Comparison of ENCODE assay signal across 9 mouse cellular contexts in genomic region chr8:111934201-111934600, GRCm38 (mm10). TPM values are rescaled to one million over a fixed set of nuclear protein-coding genes. Genes with fewer than 3 reads are reported as not detected.
DNase-seq lines count a peak whose midpoint lies in the region; ATAC-seq and TF ChIP-seq lines count a peak whose summit lies in the region.
"Had no signal": no experiment of that assay in that cellular context is flagged by ENCODE, and none has a peak within 500 bp of the region (broad histone marks: within the 10 kb centered on the region; RNA-seq: fewer than 3 reads in every experiment).

No protein-coding gene starts in this region.

- no peak overlapping the region for H3K9ac ChIP-seq in stomach, embryonic 16.5 days (ENCODE audit: low read length)
- no peak overlapping the region for H3K9ac ChIP-seq in stomach, postnatal 0 days (ENCODE audit: low read length)
- no peak overlapping the region for H3K9ac ChIP-seq in liver, embryonic 14.5 days (replicated peaks)
- H3K9ac ChIP-seq in neural tube, embryonic 15.5 days (replicated peaks): no peak overlapping the region

- DNase-seq in heart, embryonic 10.5 days (ENCODE audit: low spot score): no peak
- DNase-seq in heart, adult 9 months (ENCODE audit: low spot score in 2 of 2): no peak
- DNase-seq in stomach, postnatal 0 days (ENCODE audit: low spot score): no peak
- no peak for DNase-seq in liver, embryonic 14.5 days (ENCODE audit: low read depth in 3 of 3, low spot score in 3 of 3)
- no peak for DNase-seq in adrenal gland, postnatal 36 days
- no peak for DNase-seq in urinary bladder, adult 2 months (ENCODE audit: low spot score)

- no peaks in the 10 kb centered on the region for H3K36me3 ChIP-seq in heart, embryonic 10.5 days
- no peaks in the 10 kb centered on the region for H3K36me3 ChIP-seq in stomach, embryonic 16.5 days (ENCODE audit: control insufficient read depth, insufficient read depth, low read length)
- H3K36me3 ChIP-seq in stomach, postnatal 0 days (ENCODE audit: control insufficient read depth, insufficient read depth, low read length): no peaks in the 10 kb centered on the region
- no peaks in the 10 kb centered on the region; the same call in 1 of the 2 replicates for H3K36me3 ChIP-seq in liver, embryonic 14.5 days (replicated peaks; ENCODE audit: control insufficient read depth, insufficient read depth, low read depth)
- no peaks in the 10 kb centered on the region for H3K36me3 ChIP-seq in neural tube, embryonic 15.5 days

- no peaks in the 10 kb centered on the region for H3K9me3 ChIP-seq in heart, embryonic 10.5 days
- no peaks in the 10 kb centered on the region for H3K9me3 ChIP-seq in stomach, embryonic 16.5 days (replicated peaks; ENCODE audit: control insufficient read depth, low read length)
- no peaks in the 10 kb centered on the region for H3K9me3 ChIP-seq in stomach, postnatal 0 days (ENCODE audit: control insufficient read depth, low read length)
- H3K9me3 ChIP-seq in liver, embryonic 14.5 days (ENCODE audit: control insufficient read depth, low read length): no peaks in the 10 kb centered on the region
- no peaks in the 10 kb centered on the region for H3K9me3 ChIP-seq in neural tube, embryonic 15.5 days (replicated peaks)

- H3K4me3 ChIP-seq in heart, embryonic 10.5 days: peak overlapping the region; percentile 78; the same call in 1 of the 2 replicates
- no peak overlapping the region for H3K4me3 ChIP-seq in stomach, embryonic 16.5 days (replicated peaks; ENCODE audit: low read length)
- H3K4me3 ChIP-seq in stomach, postnatal 0 days (ENCODE audit: low read depth, low read length): no peak overlapping the region
- H3K4me3 ChIP-seq in liver, embryonic 14.5 days (ENCODE audit: insufficient read depth in 1 of 2, low read depth in 2 of 2, low read length in 2 of 2): no peak overlapping the region; a peak in 1 of 4 replicates
- H3K4me3 ChIP-seq in neural tube, embryonic 15.5 days (replicated peaks): no peak overlapping the region

- 77% methylated on average over 2 of the region's 2 CpGs for WGBS in heart, embryonic 10.5 days
- 81% methylated on average over 2 of the region's 2 CpGs for WGBS in stomach, embryonic 16.5 days
- 92% methylated on average over 2 of the region's 2 CpGs for WGBS in stomach, postnatal 0 days
- 81% methylated on average over 2 of the region's 2 CpGs for WGBS in liver, embryonic 14.5 days (ENCODE audit: insufficient replicate concordance)
- WGBS in neural tube, embryonic 15.5 days: 92% methylated on average over 2 of the region's 2 CpGs

- no peak for TF ChIP-seq CTCF in stomach, postnatal 0 days (IDR thresholded peaks at IDR 0.05; ENCODE audit: low read depth)
- no peak for TF ChIP-seq CTCF in liver, embryonic 14.5 days (IDR thresholded peaks at IDR 0.05; ENCODE audit: low read depth)

- TF ChIP-seq EP300 in stomach, postnatal 0 days (optimal IDR thresholded peaks at IDR 0.05): no peak
- TF ChIP-seq EP300 in liver, embryonic 14.5 days (IDR thresholded peaks at IDR 0.05; ENCODE audit: low read depth): no peak

- peaks cover 10% of the 10 kb centered on the region for H3K4me1 ChIP-seq in heart, embryonic 10.5 days
- peaks cover 18% of the 10 kb centered on the region for H3K4me1 ChIP-seq in stomach, embryonic 16.5 days (ENCODE audit: control insufficient read depth, insufficient read depth, low read length)
- 0 out of 2 replicates have a peak, but pooled peaks cover 3% of the 10 kb centered on the region for H3K4me1 ChIP-seq in stomach, postnatal 0 days (replicated peaks; ENCODE audit: control insufficient read depth, insufficient read depth)
- H3K4me1 ChIP-seq in liver, embryonic 14.5 days (replicated peaks; ENCODE audit: control insufficient read depth in 2 of 2, insufficient read depth in 2 of 2, low read length in 1 of 2): peaks cover 44 to 46% of the 10 kb centered on the region in 2 experiments
- peaks cover 21% of the 10 kb centered on the region for H3K4me1 ChIP-seq in neural tube, embryonic 15.5 days

- no peak for ATAC-seq in stomach, embryonic 16.5 days (ENCODE audit: insufficient read depth, low FRiP score)
- no peak for ATAC-seq in stomach, postnatal 0 days (ENCODE audit: low FRiP score, low TSS enrichment)
- no peak for ATAC-seq in liver, embryonic 14.5 days (ENCODE audit: insufficient read depth)
- no peak for ATAC-seq in neural tube, embryonic 15.5 days (ENCODE audit: low FRiP score)

- H3K4me2 ChIP-seq in stomach, embryonic 16.5 days (ENCODE audit: low read depth, low read length): peak overlapping the region; percentile 97; the same call in 1 of the 2 replicates
- H3K4me2 ChIP-seq in stomach, postnatal 0 days (replicated peaks; ENCODE audit: low read depth): no peak overlapping the region
- peak overlapping the region; percentile 70 for H3K4me2 ChIP-seq in liver, embryonic 14.5 days (ENCODE audit: low read depth)
- H3K4me2 ChIP-seq in neural tube, embryonic 15.5 days: peak overlapping the region; percentile 96

- no peaks in the 10 kb centered on the region for H3K27me3 ChIP-seq in heart, embryonic 10.5 days (ENCODE audit: insufficient read depth, poor library complexity, severe bottlenecking)
- no peaks in the 10 kb centered on the region for H3K27me3 ChIP-seq in stomach, embryonic 16.5 days (ENCODE audit: control insufficient read depth, insufficient read depth, low read length)
- H3K27me3 ChIP-seq in stomach, postnatal 0 days (ENCODE audit: control insufficient read depth, insufficient read depth, low read length): no peaks in the 10 kb centered on the region
- no peaks in the 10 kb centered on the region for H3K27me3 ChIP-seq in liver, embryonic 14.5 days (ENCODE audit: control insufficient read depth, insufficient read depth, low read length)
- no peaks in the 10 kb centered on the region for H3K27me3 ChIP-seq in neural tube, embryonic 15.5 days (replicated peaks)

- H3K27ac ChIP-seq in heart, embryonic 10.5 days: no peak overlapping the region
- H3K27ac ChIP-seq in stomach, embryonic 16.5 days (ENCODE audit: low read length): no peak overlapping the region
- H3K27ac ChIP-seq in stomach, postnatal 0 days (replicated peaks): no peak overlapping the region
- peak overlapping the region; percentile 25; the same call in 1 of the 2 replicates for H3K27ac ChIP-seq in liver, embryonic 14.5 days
- peak overlapping the region; percentile 93; the same call in 1 of the 2 replicates for H3K27ac ChIP-seq in neural tube, embryonic 15.5 days (replicated peaks)

RNA-seq across cellular contexts. Expression of gene Tmem231, which starts 0.5 kb away (rescaled TPM):
- polyA plus RNA-seq in heart, embryonic 10.5 days (2016; fragmentation: Nextera tagmentation; extraction: Ambion mirVana): 6.2 and 8.2 TPM in 2 replicates
- 12.9 and 13.0 TPM in 2 replicates for polyA plus RNA-seq in stomach, embryonic 16.5 days (2015; fragmentation: Nextera tagmentation; extraction: Ambion mirVana)
- polyA plus RNA-seq in stomach, postnatal 0 days (2015; fragmentation: Nextera tagmentation; extraction: Ambion mirVana): 3.3 and 4.1 TPM in 2 replicates
- 1.4 and 1.7 TPM in 2 replicates for polyA plus RNA-seq in liver, embryonic 14.5 days (2012; rRNA removed)
- 2.0 and 2.4 TPM in 2 replicates for polyA plus RNA-seq in liver, embryonic 14.5 days (2014; fragmentation: Nextera tagmentation; extraction: Ambion mirVana)
- polyA plus RNA-seq in neural tube, embryonic 15.5 days (2015; fragmentation: Nextera tagmentation; extraction: Ambion mirVana): 15.9 and 17.3 TPM in 2 replicates
- total RNA-seq in adrenal gland, postnatal 36 days (2021): 1 to 10 TPM; 5.6 to 5.7 TPM
- 8.1 and 9.2 TPM in 2 replicates for polyA plus RNA-seq in urinary bladder, adult 2 months (2012; rRNA removed)

RNA-seq across cellular contexts. Expression of gene Gabarapl2, which starts 6.3 kb away (rescaled TPM):
- 172 and 178 TPM in 2 replicates for polyA plus RNA-seq in heart, embryonic 10.5 days (2016; fragmentation: Nextera tagmentation; extraction: Ambion mirVana)
- 186 and 199 TPM in 2 replicates for polyA plus RNA-seq in stomach, embryonic 16.5 days (2015; fragmentation: Nextera tagmentation; extraction: Ambion mirVana)
- 290 and 292 TPM in 2 replicates for polyA plus RNA-seq in stomach, postnatal 0 days (2015; fragmentation: Nextera tagmentation; extraction: Ambion mirVana)
- 26.5 and 50.5 TPM in 2 replicates for polyA plus RNA-seq in liver, embryonic 14.5 days (2012; rRNA removed)
- 184 and 188 TPM in 2 replicates for polyA plus RNA-seq in liver, embryonic 14.5 days (2014; fragmentation: Nextera tagmentation; extraction: Ambion mirVana)
- 403 and 479 TPM in 2 replicates for polyA plus RNA-seq in neural tube, embryonic 15.5 days (2015; fragmentation: Nextera tagmentation; extraction: Ambion mirVana)
- total RNA-seq in adrenal gland, postnatal 36 days (2021): 100 to 1,000 TPM; 158 to 177 TPM
- 94.5 and 112 TPM in 2 replicates for polyA plus RNA-seq in urinary bladder, adult 2 months (2012; rRNA removed)

RNA-seq across cellular contexts. Expression of gene Chst5, which starts 24.0 kb away (rescaled TPM):
- polyA plus RNA-seq in heart, embryonic 10.5 days (2016; fragmentation: Nextera tagmentation; extraction: Ambion mirVana): 0.91 and 2.9 TPM in 2 replicates
- polyA plus RNA-seq in stomach, embryonic 16.5 days (2015; fragmentation: Nextera tagmentation; extraction: Ambion mirVana): 1.3 and 1.6 TPM in 2 replicates
- 0.36 and 0.39 TPM in 2 replicates for polyA plus RNA-seq in stomach, postnatal 0 days (2015; fragmentation: Nextera tagmentation; extraction: Ambion mirVana)
- 0.02 and 0.03 TPM in 2 replicates for polyA plus RNA-seq in liver, embryonic 14.5 days (2012; rRNA removed)
- not detected in 2 replicates for polyA plus RNA-seq in liver, embryonic 14.5 days (2014; fragmentation: Nextera tagmentation; extraction: Ambion mirVana)
- polyA plus RNA-seq in neural tube, embryonic 15.5 days (2015; fragmentation: Nextera tagmentation; extraction: Ambion mirVana): 3.4 and 3.5 TPM in 2 replicates
- total RNA-seq in adrenal gland, postnatal 36 days (2021): not detected
- 0.10 and 0.25 TPM in 2 replicates for polyA plus RNA-seq in urinary bladder, adult 2 months (2012; rRNA removed)
- total RNA-seq: common myeloid progenitor, adult 5-6 weeks had no signal

RNA-seq across cellular contexts. Expression of gene Tmem170, which starts 57.7 kb away (rescaled TPM):
- polyA plus RNA-seq in heart, embryonic 10.5 days (2016; fragmentation: Nextera tagmentation; extraction: Ambion mirVana): 5.1 and 7.4 TPM in 2 replicates
- polyA plus RNA-seq in stomach, embryonic 16.5 days (2015; fragmentation: Nextera tagmentation; extraction: Ambion mirVana): 9.5 and 10.6 TPM in 2 replicates
- polyA plus RNA-seq in stomach, postnatal 0 days (2015; fragmentation: Nextera tagmentation; extraction: Ambion mirVana): 9.9 and 10.1 TPM in 2 replicates
- 1.9 and 2.3 TPM in 2 replicates for polyA plus RNA-seq in liver, embryonic 14.5 days (2012; rRNA removed)
- 1.8 and 2.1 TPM in 2 replicates for polyA plus RNA-seq in liver, embryonic 14.5 days (2014; fragmentation: Nextera tagmentation; extraction: Ambion mirVana)
- polyA plus RNA-seq in neural tube, embryonic 15.5 days (2015; fragmentation: Nextera tagmentation; extraction: Ambion mirVana): 3.9 and 4.8 TPM in 2 replicates
- total RNA-seq in adrenal gland, postnatal 36 days (2021): 1 to 10 TPM; 6.6 to 6.9 TPM
- polyA plus RNA-seq in urinary bladder, adult 2 months (2012; rRNA removed): 9.1 and 9.6 TPM in 2 replicates

RNA-seq across cellular contexts. Expression of gene Adat1, which starts 57.9 kb away (rescaled TPM):
- polyA plus RNA-seq in heart, embryonic 10.5 days (2016; fragmentation: Nextera tagmentation; extraction: Ambion mirVana): 9.9 and 11.5 TPM in 2 replicates
- polyA plus RNA-seq in stomach, embryonic 16.5 days (2015; fragmentation: Nextera tagmentation; extraction: Ambion mirVana): 7.5 and 8.3 TPM in 2 replicates
- polyA plus RNA-seq in stomach, postnatal 0 days (2015; fragmentation: Nextera tagmentation; extraction: Ambion mirVana): 2.5 TPM in 2 replicates
- polyA plus RNA-seq in liver, embryonic 14.5 days (2012; rRNA removed): 2.8 and 3.4 TPM in 2 replicates
- 2.4 and 2.5 TPM in 2 replicates for polyA plus RNA-seq in liver, embryonic 14.5 days (2014; fragmentation: Nextera tagmentation; extraction: Ambion mirVana)
- 8.5 and 9.4 TPM in 2 replicates for polyA plus RNA-seq in neural tube, embryonic 15.5 days (2015; fragmentation: Nextera tagmentation; extraction: Ambion mirVana)
- 1 to 10 TPM; 3.3 to 3.4 TPM for total RNA-seq in adrenal gland, postnatal 36 days (2021)
- 5.6 and 5.9 TPM in 2 replicates for polyA plus RNA-seq in urinary bladder, adult 2 months (2012; rRNA removed)

Comparison
In these comparisons a context has a peak if more than half of its experiments do, and no peak if none do; other contexts are left out.
1. H3K27ac ChIP-seq: peak in liver, embryonic 14.5 days (single experiment) and neural tube, embryonic 15.5 days (single experiment); none in heart, embryonic 10.5 days (single experiment), stomach, embryonic 16.5 days (single experiment) and stomach, postnatal 0 days (single experiment).